Mouse (Mus musculus): ENCODE results near the gene Hyal2. TPM values are rescaled to one million over a fixed set of nuclear protein-coding genes. Genes with fewer than 3 reads are reported as not detected.
A peak's percentile ranks its signal among the peaks of the same experiment; 100 is the strongest.

The Hyal2 gene
- 69.6 and 74.9 TPM in 2 replicates for polyA plus RNA-seq (2015; fragmentation: Nextera tagmentation; extraction: Ambion mirVana)

DNA sequence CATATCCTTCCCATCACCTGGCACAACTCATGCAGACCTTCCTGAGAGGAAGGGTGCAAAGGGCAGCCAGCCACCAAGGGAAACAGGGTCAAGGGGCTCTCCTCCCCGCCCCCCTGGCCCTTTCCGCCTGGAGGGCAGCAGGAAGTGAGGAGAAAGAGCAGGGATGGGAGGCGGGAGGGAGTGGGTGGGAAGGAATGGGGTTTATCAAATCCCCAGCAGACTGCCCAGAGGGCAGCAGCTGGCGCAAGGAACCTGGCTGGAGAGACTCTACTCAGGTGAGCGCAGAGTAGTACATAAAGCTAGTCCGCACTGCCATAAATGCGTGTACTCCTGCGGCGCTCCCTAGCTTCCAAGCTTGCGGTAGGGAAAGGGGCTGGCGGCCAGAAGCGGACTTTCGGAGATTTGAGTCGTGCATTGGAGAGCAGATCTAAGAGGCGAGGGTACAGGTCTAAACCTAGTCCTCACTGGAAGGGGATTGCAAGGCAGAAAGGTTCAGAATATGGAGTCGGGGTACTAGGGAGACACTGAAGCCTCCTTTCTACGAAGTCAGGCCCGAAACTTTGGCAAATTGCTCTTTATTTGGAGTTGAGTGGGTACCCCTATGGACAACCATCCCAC is at the start of gene Hyal2:
Hyal2 (plus strand) TSS at position 244 of the 618 bp plus-strand sequence.
- Histone ChIP-seq H3K4me3 (ENCODE audit: low read depth, low read length) (peak within 1 kb of the TSS; percentile 84), H3K27me3 (ENCODE audit: control insufficient read depth, insufficient read depth, low read depth, low read length) (no peaks in the 10 kb centered on the region), H3K9me3 (replicated peaks; ENCODE audit: control insufficient read depth, low read length, poor library complexity, severe bottlenecking) (no peaks in the 10 kb centered on the region), H3K4me2 (ENCODE audit: low read length) (peak within 1 kb of the TSS; percentile 93), H3K36me3 (ENCODE audit: control insufficient read depth, insufficient read depth, low read length) (peaks cover 9% of the 10 kb centered on the region; the same call in 1 of the 2 replicates), H3K9ac (ENCODE audit: low read depth, low read length) (peak within 1 kb of the TSS; percentile 88), H3K4me1 (ENCODE audit: control insufficient read depth, insufficient read depth, low read length) (peaks cover 46% of the 10 kb centered on the region), H3K27ac (ENCODE audit: low read length) (peak within 1 kb of the TSS; percentile 92)
- ATAC-seq: no peak
- 5% methylated on average over 18 of the region's 18 CpGs for WGBS

DNA sequence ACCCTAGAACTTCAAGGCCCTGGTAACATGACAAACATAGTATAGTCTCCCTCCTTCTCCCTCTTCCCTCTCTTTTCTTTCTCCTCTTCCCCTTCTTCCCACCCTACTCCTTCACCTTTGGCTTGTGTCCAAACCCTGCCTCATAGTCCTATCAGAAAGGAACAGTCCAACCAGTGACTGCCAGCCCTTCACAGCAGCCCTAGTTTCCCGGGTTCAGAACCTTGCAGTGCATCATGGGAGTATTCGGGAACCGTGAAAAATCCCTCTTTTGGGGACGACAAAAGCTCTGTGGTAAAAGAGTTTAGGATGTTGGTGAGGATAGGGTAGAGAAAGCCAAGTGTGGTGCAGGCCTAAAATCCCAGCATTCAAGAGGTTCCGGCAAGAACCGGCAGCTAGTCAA is 47.4 kb upstream of the Hyal2 start:
- Histone ChIP-seq H3K4me1 (ENCODE audit: control insufficient read depth, insufficient read depth, low read length) (peaks cover 12% of the 10 kb centered on the region), H3K27me3 (ENCODE audit: control insufficient read depth, insufficient read depth, low read depth, low read length) (peaks cover 7% of the 10 kb centered on the region), H3K4me3 (ENCODE audit: low read depth, low read length) (no peak overlapping the region), H3K9ac (ENCODE audit: low read depth, low read length) (no peak overlapping the region), H3K4me2 (ENCODE audit: low read length) (no peak overlapping the region), H3K36me3 (ENCODE audit: control insufficient read depth, insufficient read depth, low read length) (peaks cover 10% of the 10 kb centered on the region), H3K27ac (ENCODE audit: low read length) (no peak overlapping the region), H3K9me3 (replicated peaks; ENCODE audit: control insufficient read depth, low read length, poor library complexity, severe bottlenecking) (no peaks in the 10 kb centered on the region)
- 25% methylated on average over 6 of the region's 6 CpGs for WGBS
- no peak for ATAC-seq

DNA sequence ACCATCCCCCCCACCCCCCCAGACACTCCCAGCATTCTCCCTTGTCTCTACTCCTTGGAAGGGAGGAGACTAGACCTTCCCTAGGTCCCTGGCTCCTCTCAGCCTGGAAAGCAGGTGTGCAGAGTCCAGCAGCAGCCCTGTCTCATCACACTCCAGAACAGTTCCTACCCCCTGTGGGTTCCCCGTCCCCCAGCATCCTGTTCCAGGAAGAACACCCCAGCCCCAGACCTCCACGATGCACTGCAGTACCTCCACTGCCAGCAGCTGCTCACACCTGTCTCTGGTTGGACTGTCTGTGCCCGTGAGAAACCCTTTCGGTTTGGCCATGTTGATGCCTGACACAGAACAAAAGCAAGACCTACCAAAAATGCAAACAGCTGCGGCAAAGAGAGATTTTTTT is 46.6 kb upstream of the Hyal2 start:
- WGBS: 53% methylated on average over 5 of the region's 5 CpGs
- Histone ChIP-seq H3K36me3 (ENCODE audit: control insufficient read depth, insufficient read depth, low read length) (peaks cover 10% of the 10 kb centered on the region), H3K27ac (ENCODE audit: low read length) (peak overlapping the region; percentile 66; the same call in 1 of the 2 replicates), H3K9ac (ENCODE audit: low read depth, low read length) (peak overlapping the region; percentile 21; the same call in 1 of the 2 replicates), H3K4me2 (ENCODE audit: low read length) (no peak overlapping the region), H3K4me1 (ENCODE audit: control insufficient read depth, insufficient read depth, low read length) (peaks cover 12% of the 10 kb centered on the region), H3K9me3 (replicated peaks; ENCODE audit: control insufficient read depth, low read length, poor library complexity, severe bottlenecking) (no peaks in the 10 kb centered on the region), H3K4me3 (ENCODE audit: low read depth, low read length) (no peak overlapping the region), H3K27me3 (ENCODE audit: control insufficient read depth, insufficient read depth, low read depth, low read length) (peaks cover 10% of the 10 kb centered on the region)
- no peak for ATAC-seq

DNA sequence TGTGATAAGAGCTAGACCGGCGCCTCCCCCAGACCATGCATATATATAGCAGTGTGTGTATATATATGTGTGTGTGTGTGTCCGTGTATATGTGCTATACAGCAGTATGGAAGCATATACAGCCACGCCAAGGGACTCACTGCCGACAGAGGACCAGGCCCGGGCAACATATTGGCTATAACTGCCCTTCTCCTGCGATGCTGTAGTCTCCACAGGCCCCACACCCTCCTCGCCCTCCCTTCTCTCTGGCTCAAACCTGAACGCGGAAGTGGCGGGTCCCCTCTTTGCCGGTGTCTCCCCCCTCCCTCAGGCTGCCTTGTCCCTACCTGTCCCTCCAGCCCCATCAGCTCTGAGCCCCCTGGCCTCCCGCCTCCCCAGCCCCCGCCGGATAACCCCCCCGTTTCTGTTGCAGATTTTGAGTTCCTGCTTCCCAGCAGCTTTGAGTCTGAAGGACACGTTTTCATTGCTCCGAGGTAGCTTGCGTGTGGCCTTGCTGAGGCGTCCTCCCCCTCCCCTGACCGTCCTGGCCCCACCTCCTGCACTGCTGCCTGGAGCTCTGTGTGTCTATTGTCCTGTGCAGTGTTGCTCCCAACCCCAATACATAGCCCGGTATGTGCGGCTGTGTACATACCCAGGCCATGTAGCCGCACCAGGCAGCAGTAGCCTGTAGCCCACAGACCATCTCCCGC is 45.9 kb upstream of the Hyal2 start:
- H3K9ac ChIP-seq (ENCODE audit: low read depth, low read length): peak overlapping the region; percentile 16; the same call in 1 of the 2 replicates
- H3K9me3 ChIP-seq (replicated peaks; ENCODE audit: control insufficient read depth, low read length, poor library complexity, severe bottlenecking): no peaks in the 10 kb centered on the region
- no peak overlapping the region for H3K4me3 ChIP-seq (ENCODE audit: low read depth, low read length)
- H3K27ac ChIP-seq (ENCODE audit: low read length): peak overlapping the region; percentile 53; the same call in 1 of the 2 replicates
- WGBS: 24% methylated on average over 25 of the region's 25 CpGs
- peak; percentile 12; the same call in 1 of the 2 replicates for ATAC-seq
- H3K27me3 ChIP-seq (ENCODE audit: control insufficient read depth, insufficient read depth, low read depth, low read length): peaks cover 10% of the 10 kb centered on the region
- H3K4me1 ChIP-seq (ENCODE audit: control insufficient read depth, insufficient read depth, low read length): peaks cover 15% of the 10 kb centered on the region
- H3K36me3 ChIP-seq (ENCODE audit: control insufficient read depth, insufficient read depth, low read length): peaks cover 10% of the 10 kb centered on the region
- 0 out of 2 replicates have a peak overlapping the region, but pooled peaks have one; percentile 1 for H3K4me2 ChIP-seq (ENCODE audit: low read length)

DNA sequence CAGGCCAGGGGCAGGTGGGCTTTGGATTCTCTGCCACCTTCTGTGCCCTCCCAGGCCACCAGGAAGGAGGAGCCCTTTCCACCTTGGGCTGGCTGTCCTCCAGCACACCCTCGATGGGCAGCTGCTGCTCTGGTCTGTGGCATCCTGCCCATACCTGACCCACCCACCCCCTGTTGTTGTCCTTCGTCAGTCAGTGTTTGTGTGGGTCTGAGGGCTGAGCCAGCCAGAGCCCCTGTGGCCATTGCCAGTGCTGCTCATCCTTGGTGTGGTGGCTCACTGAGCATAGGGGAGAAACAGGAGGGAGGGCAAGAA is 45.4 kb upstream of the Hyal2 start:
- WGBS: 34% methylated on average over 2 of the region's 2 CpGs
- Histone ChIP-seq H3K4me3 (ENCODE audit: low read depth, low read length) (no peak overlapping the region), H3K9ac (ENCODE audit: low read depth, low read length) (peak overlapping the region; percentile 16; the same call in 1 of the 2 replicates), H3K4me2 (ENCODE audit: low read length) (no peak overlapping the region), H3K9me3 (replicated peaks; ENCODE audit: control insufficient read depth, low read length, poor library complexity, severe bottlenecking) (no peaks in the 10 kb centered on the region), H3K36me3 (ENCODE audit: control insufficient read depth, insufficient read depth, low read length) (peaks cover 10% of the 10 kb centered on the region), H3K27ac (ENCODE audit: low read length) (peak overlapping the region; percentile 53; the same call in 1 of the 2 replicates), H3K4me1 (ENCODE audit: control insufficient read depth, insufficient read depth, low read length) (peaks cover 17% of the 10 kb centered on the region), H3K27me3 (ENCODE audit: control insufficient read depth, insufficient read depth, low read depth, low read length) (peaks cover 10% of the 10 kb centered on the region)
- no peak for ATAC-seq

DNA sequence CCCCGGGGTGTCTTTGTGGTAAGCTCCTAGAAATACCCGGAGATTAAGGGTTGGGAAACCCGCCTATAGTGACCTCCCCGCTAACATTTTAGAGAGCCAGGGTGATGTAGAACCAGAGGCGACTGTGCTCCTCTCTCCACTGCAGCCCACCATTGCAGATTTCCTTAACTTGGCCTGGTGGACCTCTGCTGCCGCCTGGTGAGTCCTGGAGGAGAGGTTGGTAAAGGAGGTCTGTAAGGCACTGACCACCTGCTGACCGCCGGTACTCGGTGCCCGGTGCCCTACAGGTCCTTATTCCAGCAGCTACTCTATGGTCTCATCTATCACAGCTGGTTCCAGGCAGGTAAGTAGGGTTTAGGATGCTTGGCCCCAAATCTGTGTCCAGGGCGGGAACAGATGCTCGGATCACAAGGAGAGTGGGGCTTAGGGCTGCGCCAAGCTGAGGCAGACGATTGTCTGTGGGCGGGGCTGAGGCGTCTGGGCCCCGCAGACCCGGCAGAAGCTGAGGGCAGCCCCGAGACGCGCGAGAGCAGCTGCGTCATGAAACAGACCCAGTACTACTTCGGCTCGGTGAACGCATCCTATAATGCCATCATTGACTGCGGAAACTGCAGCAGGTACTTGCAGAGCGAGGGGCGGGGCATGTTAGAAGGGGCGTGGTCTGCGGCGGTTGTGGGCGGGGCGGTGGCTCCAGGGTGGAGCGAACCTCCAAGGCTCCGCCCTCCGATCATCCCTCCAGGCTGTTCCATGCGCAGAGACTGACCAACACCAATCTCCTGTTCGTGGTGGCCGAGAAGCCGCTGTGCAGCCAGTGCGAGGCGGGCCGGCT is 41.3 kb upstream of the Hyal2 start:
- Histone ChIP-seq H3K9ac (ENCODE audit: low read depth, low read length) (peak overlapping the region; percentile 48; the same call in 1 of the 2 replicates), H3K27me3 (ENCODE audit: control insufficient read depth, insufficient read depth, low read depth, low read length) (peaks cover 10% of the 10 kb centered on the region), H3K4me2 (ENCODE audit: low read length) (peak overlapping the region; percentile 53), H3K4me3 (ENCODE audit: low read depth, low read length) (peak overlapping the region; percentile 26), H3K36me3 (ENCODE audit: control insufficient read depth, insufficient read depth, low read length) (peaks cover 3% of the 10 kb centered on the region), H3K27ac (ENCODE audit: low read length) (no peak overlapping the region), H3K4me1 (ENCODE audit: control insufficient read depth, insufficient read depth, low read length) (peaks cover 14% of the 10 kb centered on the region; the same call in 1 of the 2 replicates), H3K9me3 (replicated peaks; ENCODE audit: control insufficient read depth, low read length, poor library complexity, severe bottlenecking) (no peaks in the 10 kb centered on the region)
- WGBS: 7% methylated on average over 44 of the region's 44 CpGs
- ATAC-seq: peak; percentile 44

DNA sequence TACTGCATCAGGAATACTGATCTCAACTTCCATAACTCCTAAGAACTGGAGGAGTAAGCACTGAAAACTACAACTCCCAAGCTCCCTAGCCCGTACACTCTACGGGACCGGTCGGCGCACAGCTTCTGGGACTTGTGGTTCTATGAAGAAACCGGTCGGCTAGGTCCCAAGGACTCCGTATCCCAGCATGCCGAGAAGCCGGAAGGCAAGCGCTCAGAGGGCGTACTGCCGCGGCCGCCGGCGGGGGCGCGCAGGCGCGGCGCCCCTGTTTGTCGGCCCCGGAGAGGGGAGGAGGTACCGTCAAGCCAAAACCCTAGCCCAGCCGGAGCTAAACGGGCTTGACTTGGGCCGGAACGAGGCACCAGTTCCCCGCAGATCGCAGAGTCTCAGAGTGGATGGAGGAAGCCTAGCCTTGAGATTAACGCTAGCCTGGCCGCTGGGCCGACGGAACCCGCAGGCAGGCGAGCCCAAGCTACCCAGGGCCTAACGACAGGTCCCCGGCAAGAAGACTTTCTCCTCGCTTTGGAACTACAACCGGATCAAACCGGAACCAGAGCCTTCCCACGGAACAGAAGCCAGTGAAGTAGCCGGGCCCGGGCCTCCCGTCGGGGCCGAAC is 33.8 kb upstream of the Hyal2 start, which contains the start of gene Tmem115:
Tmem115 (plus strand) TSS at position 155 of the 617 bp plus-strand sequence.
- Histone ChIP-seq H3K4me1 (ENCODE audit: control insufficient read depth, insufficient read depth, low read length) (peaks cover 21% of the 10 kb centered on the region), H3K9me3 (replicated peaks; ENCODE audit: control insufficient read depth, low read length, poor library complexity, severe bottlenecking) (no peaks in the 10 kb centered on the region), H3K9ac (ENCODE audit: low read depth, low read length) (peak within 1 kb of the TSS; percentile 86), H3K36me3 (ENCODE audit: control insufficient read depth, insufficient read depth, low read length) (peaks cover 8% of the 10 kb centered on the region), H3K27me3 (ENCODE audit: control insufficient read depth, insufficient read depth, low read depth, low read length) (no peaks in the 10 kb centered on the region), H3K27ac (ENCODE audit: low read length) (peak within 1 kb of the TSS; percentile 69), H3K4me3 (ENCODE audit: low read depth, low read length) (peak within 1 kb of the TSS; percentile 88), H3K4me2 (ENCODE audit: low read length) (peak within 1 kb of the TSS; percentile 98)
- peak; percentile 98 for ATAC-seq
- under 1% methylated on average over 48 of the region's 48 CpGs for WGBS

DNA sequence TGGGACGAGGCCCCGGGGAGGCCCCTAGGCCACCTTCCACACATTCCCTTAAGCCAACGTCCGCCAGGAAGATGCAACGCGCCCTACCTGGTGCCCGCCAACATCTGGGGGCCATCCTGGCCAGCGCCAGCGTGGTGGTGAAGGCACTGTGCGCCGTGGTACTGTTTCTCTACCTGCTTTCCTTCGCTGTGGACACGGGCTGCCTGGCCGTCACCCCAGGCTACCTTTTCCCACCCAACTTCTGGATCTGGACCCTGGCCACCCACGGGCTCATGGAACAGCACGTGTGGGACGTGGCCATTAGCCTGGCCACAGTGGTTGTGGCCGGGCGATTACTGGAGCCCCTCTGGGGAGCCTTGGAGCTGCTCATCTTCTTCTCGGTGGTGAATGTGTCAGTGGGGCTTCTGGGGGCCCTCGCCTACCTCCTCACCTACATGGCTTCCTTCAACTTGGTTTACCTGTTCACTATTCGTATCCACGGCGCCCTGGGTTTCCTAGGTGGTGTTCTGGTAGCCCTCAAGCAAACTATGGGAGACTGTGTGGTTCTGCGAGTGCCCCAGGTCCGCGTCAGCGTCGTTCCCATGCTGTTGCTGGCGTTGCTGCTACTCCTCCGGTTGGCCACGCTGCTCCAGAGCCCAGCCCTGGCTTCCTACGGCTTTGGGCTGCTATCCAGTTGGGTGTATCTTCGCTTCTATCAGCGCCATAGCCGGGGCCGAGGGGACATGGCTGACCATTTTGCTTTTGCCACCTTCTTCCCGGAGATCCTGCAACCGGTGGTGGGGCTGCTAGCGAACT is 33.1 kb upstream of the Hyal2 start:
- ATAC-seq: no peak; the same call in 1 of the 2 replicates
- H3K36me3 ChIP-seq (ENCODE audit: control insufficient read depth, insufficient read depth, low read length): peaks cover 14% of the 10 kb centered on the region
- no peaks in the 10 kb centered on the region for H3K9me3 ChIP-seq (replicated peaks; ENCODE audit: control insufficient read depth, low read length, poor library complexity, severe bottlenecking)
- H3K27me3 ChIP-seq (ENCODE audit: control insufficient read depth, insufficient read depth, low read depth, low read length): no peaks in the 10 kb centered on the region
- peak overlapping the region; percentile 69 for H3K27ac ChIP-seq (ENCODE audit: low read length)
- H3K4me3 ChIP-seq (ENCODE audit: low read depth, low read length): peak overlapping the region; percentile 88
- H3K4me1 ChIP-seq (ENCODE audit: control insufficient read depth, insufficient read depth, low read length): peaks cover 21% of the 10 kb centered on the region
- peak overlapping the region; percentile 98 for H3K4me2 ChIP-seq (ENCODE audit: low read length)
- under 1% methylated on average over 40 of the region's 40 CpGs for WGBS
- peak overlapping the region; percentile 86 for H3K9ac ChIP-seq (ENCODE audit: low read depth, low read length)
